Mouse (Mus musculus) liver, adult 2 months (tissue): ENCODE measurements around the gene Cldn7.

ENCODE experiments used
- CTCF ChIP-seq: fragments of 200-500 bp; IDR thresholded peaks from 2 replicates; pipeline ENCODE4 v1.5.1; 2011; ENCODE audit warnings: low read depth, low read length, control low read depth
- POLR2A ChIP-seq: fragments of 200-500 bp; IDR thresholded peaks from 2 replicates; pipeline ENCODE4 v1.6.1; 2011; ENCODE audit warnings: low read length, control low read depth; ENCODE audit not compliant: insufficient read depth; ENCODE audit errors: extremely low read depth

GRCm38 (mm10) chr11:69966860-69967517 is 2.4 kb downstream of the Cldn7 start:
- TF ChIP-seq CTCF (no peak), POLR2A (no peak)
